Mouse (Mus musculus) MEL-GATA-1-ER (cell line): ENCODE results near the gene St3gal3.

Source experiments
- DNase-seq: peaks from one replicate; pipeline ENCODE4 v3.0.0-alpha.2; 2012; ENCODE audit warnings: low read depth; ENCODE audit errors: extremely low read depth

The St3gal3 gene

GRCm38 (mm10) chr4:117928699-117929241 lies 205.9 kb downstream of the St3gal3 start:
- peak; percentile 85 for DNase-seq

- peak; percentile 36 for DNase-seq
These were observed 206.5 kb downstream of the St3gal3 start for GRCm38 (mm10) chr4:117928234-117928633.

DNA sequence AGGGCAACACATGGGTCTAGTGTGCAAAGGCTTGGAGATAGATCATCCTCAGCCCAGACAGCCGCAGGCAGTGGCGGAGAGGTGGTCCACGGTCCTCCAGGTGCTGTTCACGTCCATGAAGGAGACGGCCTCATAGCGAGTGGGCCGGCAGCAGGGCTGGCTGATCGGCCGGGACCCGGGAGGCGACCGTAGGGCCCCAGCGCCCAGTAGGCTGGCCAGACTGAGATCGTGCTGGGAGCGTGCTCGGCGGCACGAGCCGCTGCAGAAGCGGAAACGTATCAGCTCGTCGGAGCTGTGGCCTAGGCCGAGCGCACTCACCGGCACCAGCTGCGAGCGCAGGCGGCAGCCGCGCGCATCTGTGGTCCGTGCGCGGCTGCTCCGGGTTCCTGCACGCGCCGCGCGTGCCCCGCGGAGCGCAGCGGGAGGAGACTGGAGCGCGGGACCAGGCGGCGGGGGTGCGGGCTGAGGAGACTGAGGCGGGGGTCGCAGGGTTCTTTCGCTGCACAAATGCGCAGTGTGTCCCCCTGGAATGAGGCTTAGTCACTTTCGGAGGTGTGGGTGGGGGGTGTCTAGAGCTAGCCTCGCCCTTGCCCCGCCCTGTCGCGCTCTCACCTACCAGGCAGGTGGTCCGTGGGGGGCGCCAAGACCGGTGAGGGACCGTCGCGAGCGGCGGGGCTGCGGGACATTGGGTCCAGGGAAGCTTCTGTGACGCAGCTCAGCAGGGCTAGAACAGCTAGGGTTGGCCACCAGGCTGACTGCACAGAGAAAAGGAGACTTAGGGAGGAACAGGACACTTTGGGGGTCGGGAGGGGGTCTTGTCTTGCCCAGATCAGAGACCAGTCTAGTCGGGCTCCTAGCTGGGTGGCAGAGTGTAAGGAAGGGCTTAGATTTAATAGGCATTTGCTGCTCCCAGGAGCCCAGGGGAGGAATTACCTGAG lies 207.9 kb downstream of the St3gal3 start:
- no peak for DNase-seq

- no peak for DNase-seq
These were observed 209.8 kb downstream of the St3gal3 start for GRCm38 (mm10) chr4:117924916-117925315.

- no peak for DNase-seq
These were observed 211.3 kb downstream of the St3gal3 start for GRCm38 (mm10) chr4:117923450-117923849.

DNA sequence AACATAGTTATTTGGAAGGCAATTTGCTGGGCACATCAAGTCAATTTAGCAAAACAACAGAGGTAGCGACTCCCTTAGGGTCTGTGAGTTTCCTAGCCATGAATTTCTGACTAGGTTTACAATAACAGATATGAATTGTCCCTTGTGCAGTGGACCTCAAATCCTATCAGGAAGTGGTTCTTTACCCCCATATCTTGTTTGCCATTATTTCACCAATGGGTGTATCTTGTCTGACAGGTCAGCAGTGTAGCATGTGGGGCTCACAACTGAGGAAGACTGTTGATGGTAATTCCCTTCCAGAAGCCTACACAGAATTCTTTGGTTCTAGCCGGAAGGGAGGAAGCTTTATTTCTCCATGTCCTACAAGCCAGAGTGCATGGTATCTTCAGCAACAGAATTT lies 213.4 kb downstream of the St3gal3 start:
- no peak for DNase-seq

DNA sequence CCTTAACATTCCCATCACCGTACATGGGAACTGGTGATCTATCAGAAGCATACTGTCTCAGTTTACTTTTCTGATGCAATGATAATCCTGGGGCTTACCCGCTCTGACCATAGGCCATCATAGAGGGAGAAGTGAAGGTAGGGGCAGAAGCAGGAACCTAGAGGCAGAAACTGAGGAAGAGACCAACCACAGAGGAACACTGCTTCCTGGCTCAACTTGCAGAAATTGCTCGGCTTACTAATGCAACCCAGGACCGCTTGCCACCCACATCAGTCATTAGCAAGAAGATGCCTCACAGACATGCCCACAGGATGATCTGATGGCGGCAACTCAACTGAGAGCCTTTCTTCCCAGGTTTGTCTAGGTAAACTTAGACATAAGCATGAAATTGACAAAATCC lies 216.0 kb downstream of the St3gal3 start:
- no peak for DNase-seq

DNA sequence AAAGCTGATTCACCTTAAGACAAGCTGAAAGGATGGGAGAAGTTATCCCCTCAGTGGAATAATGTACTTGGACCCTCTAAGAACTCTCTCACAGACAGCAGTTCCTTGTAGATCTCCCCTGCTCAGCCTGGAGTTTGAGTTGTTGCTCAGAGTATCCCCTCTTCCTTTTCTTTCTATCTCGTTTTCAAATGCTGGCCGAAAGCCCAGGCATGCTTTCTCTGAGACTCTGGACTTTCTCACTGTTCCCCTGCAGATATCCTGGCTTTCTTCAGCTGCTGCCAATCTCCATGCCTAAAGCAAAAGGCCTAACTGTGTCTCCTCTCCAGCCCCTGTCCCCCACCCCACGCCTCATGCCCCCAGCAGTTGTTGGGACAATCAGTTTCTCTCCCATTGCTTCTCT lies 216.5 kb downstream of the St3gal3 start:
- DNase-seq = peak; percentile 35

DNA sequence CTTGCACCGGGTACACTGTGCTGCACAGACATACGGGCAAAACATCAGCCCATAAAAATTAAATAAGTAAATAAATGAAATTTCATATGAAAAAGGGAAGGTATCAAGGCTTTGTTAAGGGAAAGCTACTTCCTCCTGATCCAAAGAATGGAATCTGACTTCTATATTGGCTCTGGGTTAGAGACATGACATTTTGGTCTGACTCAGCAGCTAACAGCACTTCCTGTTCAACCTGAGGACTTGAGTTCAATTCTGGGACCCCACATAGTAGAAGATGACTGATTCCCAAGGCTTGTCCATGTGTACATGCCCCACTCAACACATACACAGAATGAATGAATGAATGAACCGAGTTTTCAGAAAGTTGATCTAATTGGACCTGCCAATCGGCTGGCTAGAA lies 216.9 kb downstream of the St3gal3 start:
- peak; percentile 39 for DNase-seq

DNA sequence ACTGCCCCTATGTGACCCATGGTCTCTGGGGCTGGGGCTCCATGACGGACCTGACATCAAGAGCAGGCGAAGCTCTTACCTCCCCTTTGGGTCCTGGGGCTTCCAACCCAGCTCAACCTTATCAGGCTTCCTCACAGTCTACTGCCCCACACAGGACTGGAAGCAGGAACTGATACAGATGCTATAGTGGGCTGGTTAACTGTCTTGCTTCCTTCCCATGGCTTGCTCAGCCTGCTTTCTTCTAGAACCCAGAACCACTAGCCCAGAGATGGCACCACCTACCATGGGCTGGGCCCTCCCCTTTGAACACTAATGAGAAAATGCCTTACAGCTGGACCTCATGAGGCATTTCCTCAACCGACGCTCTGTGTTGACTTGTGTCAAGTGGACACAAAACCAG lies 217.3 kb downstream of the St3gal3 start:
- DNase-seq = peak; percentile 72

- peak; percentile 24 for DNase-seq
These were observed 218.3 kb downstream of the St3gal3 start for GRCm38 (mm10) chr4:117916386-117916785.

DNA sequence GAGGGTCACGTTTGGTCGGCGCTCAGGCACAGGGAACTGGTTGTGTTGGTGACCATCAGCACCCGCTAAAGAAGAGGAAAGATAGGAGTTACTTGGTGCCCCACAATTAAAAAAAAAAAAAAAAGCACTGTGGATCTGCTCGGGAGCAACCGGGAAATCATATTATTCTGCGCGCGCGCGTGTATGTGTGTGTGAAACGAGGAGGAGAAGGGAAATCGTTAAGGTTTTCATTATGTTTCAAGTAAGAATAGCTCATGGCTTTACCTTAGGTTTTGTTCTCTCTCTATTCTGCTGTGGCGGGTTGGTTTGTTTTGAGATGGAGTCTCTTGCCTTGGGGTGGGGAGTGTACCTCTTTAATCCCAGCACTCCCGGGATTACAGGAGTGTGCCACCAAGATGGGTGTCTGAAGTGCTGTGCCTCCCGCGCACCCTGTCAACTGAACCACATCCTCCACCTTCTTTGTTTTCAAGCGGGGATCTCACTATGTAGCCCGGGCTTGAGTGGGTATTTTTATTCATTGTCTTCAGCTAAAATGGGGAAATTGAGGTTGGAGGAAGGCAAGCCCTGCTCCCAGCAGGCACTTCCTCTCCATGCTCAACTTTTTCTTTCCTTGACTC lies 219.1 kb downstream of the St3gal3 start:
- DNase-seq = peak; percentile 62

- DNase-seq = peak; percentile 82
These were observed 219.9 kb downstream of the St3gal3 start, which contains the start of gene Ipo13 for GRCm38 (mm10) chr4:117914591-117915442. Gene Ipo13, minus strand, starts transcription at chr4:117914999.

DNA sequence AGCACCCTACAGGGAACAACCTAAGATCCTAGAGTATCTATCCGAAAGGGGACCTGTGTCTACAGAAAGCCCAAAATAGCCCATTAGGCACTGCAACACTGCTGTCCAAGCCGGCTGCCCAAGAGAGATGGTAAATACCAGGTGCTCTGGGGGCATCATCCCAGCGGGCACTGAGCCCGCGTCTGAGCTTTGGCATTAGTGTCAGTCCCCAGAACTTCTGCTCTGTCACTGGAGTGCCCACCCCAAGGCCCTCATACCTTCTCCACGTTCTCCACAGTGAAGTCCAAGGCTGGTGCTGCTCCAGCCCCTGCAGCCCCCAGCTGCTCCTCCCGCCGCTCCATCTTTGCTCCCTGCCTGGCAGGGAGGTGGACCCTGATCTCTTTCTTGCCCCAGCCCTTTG lies 220.7 kb downstream of the St3gal3 start:
- DNase-seq = no peak

DNA sequence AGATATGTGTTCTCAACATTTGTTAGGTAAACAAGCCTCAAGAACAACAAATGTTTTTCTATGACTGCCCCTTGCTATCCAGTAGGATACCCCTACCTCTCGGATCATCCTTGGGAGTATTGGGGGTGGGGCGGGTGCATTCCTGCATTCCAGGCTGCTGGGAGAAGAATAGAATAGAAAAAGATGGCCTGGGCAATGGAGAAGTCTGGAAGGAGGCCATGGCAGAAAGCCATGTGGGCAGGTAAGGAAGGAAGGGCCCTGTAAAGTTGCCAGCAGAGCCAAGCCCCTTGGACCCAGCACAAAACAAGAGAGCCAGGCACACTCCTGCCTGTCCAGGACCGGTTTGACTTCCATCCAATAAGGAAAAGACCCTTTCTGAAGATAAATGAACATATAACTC lies 221.3 kb downstream of the St3gal3 start:
- no peak for DNase-seq

GRCm38 (mm10) chr4:117912685-117913273 lies 221.9 kb downstream of the St3gal3 start:
- DNase-seq = no peak

DNA sequence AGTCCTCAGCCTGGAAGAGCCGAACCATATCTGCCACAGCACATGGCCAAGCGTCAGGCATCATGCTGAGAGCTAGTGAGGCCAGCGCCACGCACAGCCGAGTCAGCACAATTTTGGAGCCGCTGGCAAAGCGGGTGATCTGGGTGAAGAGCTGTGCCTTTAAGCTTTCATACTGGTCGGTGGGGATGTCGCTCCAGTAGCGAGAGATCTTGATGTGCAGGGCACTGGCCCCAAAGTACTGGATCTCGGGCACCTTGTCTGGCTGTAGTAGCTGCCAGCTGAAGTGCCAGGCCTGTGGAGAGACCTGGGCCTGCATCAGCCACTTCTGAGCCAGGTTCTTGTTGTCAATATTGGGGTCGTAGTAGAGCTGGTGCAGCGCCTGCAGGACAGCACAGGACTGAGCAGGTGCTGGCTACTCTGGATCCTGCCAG lies 222.6 kb downstream of the St3gal3 start:
- DNase-seq = no peak

GRCm38 (mm10) chr4:117908834-117909453 lies 225.8 kb downstream of the St3gal3 start:
- no peak for DNase-seq

- DNase-seq = no peak
These were observed 228.5 kb downstream of the St3gal3 start for GRCm38 (mm10) chr4:117906196-117906595.

DNA sequence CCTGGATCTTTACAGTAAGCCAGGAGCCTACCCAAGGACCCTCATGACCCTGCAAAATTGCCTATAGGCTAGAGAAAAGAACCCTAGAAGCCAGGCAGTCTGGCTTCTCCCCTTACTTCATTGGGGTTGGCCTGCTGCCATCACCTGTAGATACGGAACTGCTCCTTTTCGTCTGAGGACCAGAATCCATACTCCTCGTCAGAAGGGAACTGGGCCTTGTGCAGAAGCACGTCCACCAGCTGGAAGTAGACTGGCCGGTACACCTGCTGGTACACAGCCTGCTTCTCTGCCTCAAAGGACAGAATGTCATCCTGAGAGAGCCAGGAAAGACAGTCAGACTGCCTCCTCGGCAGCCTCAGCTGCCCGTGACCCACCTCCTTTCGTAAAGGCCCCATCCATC lies 230.0 kb downstream of the St3gal3 start:
- no peak for DNase-seq
